Comparison of ENCODE assay signal across 8 mouse cellular contexts in genomic region chr4:42916617-42917401, GRCm38 (mm10). TPM values are rescaled to one million over a fixed set of nuclear protein-coding genes. Genes with fewer than 3 reads are reported as not detected.
DNase-seq lines count a peak whose midpoint lies in the region; ATAC-seq lines count a peak whose summit lies in the region.

Phf24 (plus strand) TSS chr4:42916660.

- no peaks in the 10 kb centered on the region for H3K4me1 ChIP-seq in heart, embryonic 16.5 days (ENCODE audit: control insufficient read depth, insufficient read depth, low read length)
- H3K4me1 ChIP-seq in lung, embryonic 16.5 days (replicated peaks; ENCODE audit: control insufficient read depth, insufficient read depth, low read length) = peaks cover 4% of the 10 kb centered on the region; the same call in 1 of the 2 replicates

- ATAC-seq in common myeloid progenitor, adult 5-6 weeks (replicated peaks; ENCODE audit: low read depth, poor library complexity, severe bottlenecking) = 0 out of 2 replicates have a peak, but pooled peaks have one; percentile 22
- peak; percentile 81 for ATAC-seq in heart, embryonic 16.5 days (replicated peaks; ENCODE audit: extremely low read depth, insufficient read depth, low FRiP score)
- peak; percentile 83 for ATAC-seq in lung, embryonic 16.5 days (ENCODE audit: low read depth)

- peak within 1 kb of the TSS; percentile 85 for H3K9ac ChIP-seq in heart, embryonic 16.5 days (ENCODE audit: low read length)
- H3K9ac ChIP-seq in lung, embryonic 16.5 days (ENCODE audit: low read length) = peak within 1 kb of the TSS; percentile 67

- 1% methylated on average over 54 of the region's 90 CpGs for WGBS in heart, embryonic 16.5 days
- 1% methylated on average over 31 of the region's 90 CpGs for WGBS in lung, embryonic 16.5 days

- H3K4me2 ChIP-seq in heart, embryonic 16.5 days (ENCODE audit: low read depth, low read length) = peak within 1 kb of the TSS; percentile 95
- peak within 1 kb of the TSS; percentile 96 for H3K4me2 ChIP-seq in lung, embryonic 16.5 days (ENCODE audit: low read depth, low read length)

- H3K9me3 ChIP-seq in heart, embryonic 16.5 days (replicated peaks; ENCODE audit: control insufficient read depth, low read length) = no peaks in the 10 kb centered on the region
- no peaks in the 10 kb centered on the region for H3K9me3 ChIP-seq in lung, embryonic 16.5 days (ENCODE audit: control insufficient read depth, low read length)

- H3K27ac ChIP-seq in heart, embryonic 16.5 days (ENCODE audit: low read length) = peak within 1 kb of the TSS; percentile 52; the same call in 1 of the 2 replicates
- H3K27ac ChIP-seq in lung, embryonic 16.5 days (ENCODE audit: low read length) = no peak within 1 kb of the TSS

- no peaks in the 10 kb centered on the region for H3K36me3 ChIP-seq in heart, embryonic 16.5 days (ENCODE audit: control insufficient read depth, insufficient read depth)
- no peaks in the 10 kb centered on the region for H3K36me3 ChIP-seq in lung, embryonic 16.5 days (ENCODE audit: control insufficient read depth, insufficient read depth, low read length)

- peak within 1 kb of the TSS; percentile 77 for H3K4me3 ChIP-seq in heart, embryonic 16.5 days (ENCODE audit: low read length)
- H3K4me3 ChIP-seq in lung, embryonic 16.5 days (ENCODE audit: low read length) = peak within 1 kb of the TSS; percentile 65

- DNase-seq in urinary bladder, adult 2 months (ENCODE audit: low spot score) = peak; percentile 34
- no peak for DNase-seq in urinary bladder, postnatal 4 days (ENCODE audit: low spot score in 2 of 2)
- DNase-seq in layer of hippocampus, adult 9-11 months = peak; percentile 58
- peak; percentile 70 for DNase-seq in right cerebral cortex, postnatal 4 days
- no peak for DNase-seq in spleen, postnatal 4 days (ENCODE audit: low spot score in 2 of 2)

- peaks cover 29% of the 10 kb centered on the region for H3K27me3 ChIP-seq in heart, embryonic 16.5 days (ENCODE audit: control insufficient read depth, insufficient read depth, low read length)
- peaks cover 47% of the 10 kb centered on the region for H3K27me3 ChIP-seq in lung, embryonic 16.5 days (ENCODE audit: control insufficient read depth, insufficient read depth, low read depth, low read length)

RNA-seq across cellular contexts. Expression of gene Phf24, which starts in this region (rescaled TPM):
- 4.0 and 4.7 TPM in 2 replicates for polyA plus RNA-seq in urinary bladder, adult 2 months (2012; rRNA removed)
- 0.05 and 0.27 TPM in 2 replicates for total RNA-seq in common myeloid progenitor, adult 5-6 weeks (2017)
- 4.8 and 5.8 TPM in 2 replicates for polyA plus RNA-seq in heart, embryonic 16.5 days (2015; fragmentation: Nextera tagmentation; extraction: Ambion mirVana)
- polyA plus RNA-seq in lung, embryonic 16.5 days (2015; fragmentation: Nextera tagmentation; extraction: Ambion mirVana) = 0.39 and 0.50 TPM in 2 replicates

Comparison
In these comparisons a context has a peak if more than half of its experiments do, and no peak if none do; other contexts are left out.
1. DNase-seq: peak in urinary bladder, adult 2 months (single experiment), layer of hippocampus, adult 9-11 months (single experiment) and right cerebral cortex, postnatal 4 days (single experiment); none in urinary bladder, postnatal 4 days (0 of 2) and spleen, postnatal 4 days (0 of 2).
2. Peak in ATAC-seq in common myeloid progenitor, adult 5-6 weeks; RNA of the gene not detected or under 1 TPM.
3. Peak in ATAC-seq, H3K4me3 ChIP-seq, H3K9ac ChIP-seq and H3K4me2 ChIP-seq in lung, embryonic 16.5 days; RNA of the gene not detected or under 1 TPM.
4. ATAC-seq: peak in every context shown above with its lines; median percentile 83 in lung, embryonic 16.5 days; 81 in heart, embryonic 16.5 days; 22 in common myeloid progenitor, adult 5-6 weeks.